Mouse (Mus musculus) small intestine, adult 2 months (tissue): ENCODE data around the gene Gm9970.

ENCODE experiments used
- CTCF ChIP-seq: fragments of 200-500 bp; IDR thresholded peaks from 2 replicates; pipeline ENCODE4 v1.5.1; 2012; ENCODE audit warnings: low read depth, mild to moderate bottlenecking, control low read depth, inconsistent platforms, low read length, moderate library complexity, mixed read lengths; ENCODE audit not compliant: insufficient replicate concordance, insufficient read length; ENCODE audit errors: extremely low read depth
- POLR2A ChIP-seq: fragments of 200-500 bp; IDR thresholded peaks from 2 replicates; pipeline ENCODE4 v1.6.1; 2012; ENCODE audit warnings: low read depth, mild to moderate bottlenecking, control low read depth, inconsistent platforms, low read length, moderate library complexity

DNA sequence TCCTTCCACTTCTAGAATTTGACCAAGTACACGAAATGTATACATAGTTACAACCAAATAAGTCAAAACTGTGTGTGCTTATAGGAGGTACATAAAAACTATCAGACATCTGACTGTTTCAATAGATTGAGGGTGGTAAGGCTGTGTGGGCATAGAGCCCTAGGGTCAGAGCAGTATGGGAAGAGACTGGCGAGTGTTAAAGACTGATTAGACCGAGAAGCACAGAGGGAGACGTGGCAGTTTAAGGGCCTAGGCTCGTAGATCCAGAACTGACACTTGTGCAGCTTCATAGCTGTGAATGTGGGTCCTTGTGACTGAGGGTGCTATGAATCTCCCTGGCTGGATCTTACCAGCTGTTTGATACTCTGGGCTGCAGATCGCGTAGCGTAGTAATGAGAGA, 13.9 kb upstream of the Gm9970 start:
- no peak for TF ChIP-seq CTCF
- TF ChIP-seq POLR2A, result no peak
